Mouse (Mus musculus) right cerebral cortex, postnatal 10 days (tissue): ENCODE data around the gene Fam172a.

Experiments
- DNase-seq, 2 experiments: peaks; one replicate each; pipeline ENCODE4 v3.0.0; 2021; ENCODE audit warnings: low spot score in 2 of 2

The Fam172a gene

DNA sequence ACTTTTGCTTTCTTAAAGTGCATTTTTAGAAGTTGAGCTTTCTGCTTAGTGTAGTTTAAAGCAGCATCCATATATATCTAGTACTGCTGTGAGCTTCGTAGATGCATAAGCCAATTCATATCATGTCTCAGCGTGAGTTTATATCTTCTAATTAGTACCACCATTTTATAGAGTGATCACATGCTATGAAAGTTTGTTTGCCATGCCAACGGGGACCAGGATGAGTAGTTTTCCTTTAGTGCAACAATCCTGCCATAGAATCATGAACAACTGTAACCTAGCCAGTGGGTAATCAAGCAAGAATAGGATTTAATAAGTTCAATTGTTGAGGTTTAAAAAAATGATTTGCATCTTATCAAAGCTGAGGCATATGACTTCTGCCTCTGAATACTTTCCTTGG is 398.8 kb downstream of the Fam172a start:
- no peak for DNase-seq

DNA sequence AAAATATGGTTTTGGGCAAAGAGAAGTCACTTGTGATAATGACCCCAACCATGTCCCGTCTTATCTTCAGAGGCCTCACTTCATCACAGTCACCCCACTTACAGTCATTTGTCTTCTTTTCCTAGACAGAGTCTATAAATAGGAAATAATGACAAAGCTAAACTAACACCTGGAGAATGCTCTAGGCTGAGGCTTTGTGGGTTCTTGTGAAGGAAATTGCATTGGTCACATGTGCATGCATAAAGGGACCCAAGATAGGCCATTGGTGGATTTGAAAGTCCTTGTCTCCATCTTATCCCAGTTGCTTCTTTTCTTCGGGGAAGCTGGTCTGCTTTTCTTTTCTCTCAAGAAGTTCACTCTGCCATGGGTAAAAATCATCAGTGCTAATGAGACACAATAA is 400.5 kb downstream of the Fam172a start:
- no peak for DNase-seq

DNA sequence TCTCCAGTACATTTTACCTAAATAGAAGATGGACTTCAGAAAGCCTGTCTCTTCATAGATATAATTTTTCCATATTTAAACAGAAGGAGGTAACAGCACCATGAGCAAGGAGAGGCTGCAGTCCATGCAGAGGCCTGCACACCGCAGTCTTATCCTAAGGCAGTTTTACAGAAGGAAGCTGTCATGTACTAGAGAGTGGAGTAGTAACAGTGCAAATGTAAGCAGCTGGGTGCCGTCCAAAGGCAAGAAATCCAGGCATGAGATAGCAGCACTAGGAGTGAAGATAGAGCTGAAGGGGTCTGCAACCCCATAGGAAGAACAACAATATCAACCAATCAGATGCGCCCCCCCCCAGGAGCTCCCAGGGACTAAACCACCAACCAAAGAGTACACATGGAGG is 403.0 kb downstream of the Fam172a start:
- no peak for DNase-seq

DNA sequence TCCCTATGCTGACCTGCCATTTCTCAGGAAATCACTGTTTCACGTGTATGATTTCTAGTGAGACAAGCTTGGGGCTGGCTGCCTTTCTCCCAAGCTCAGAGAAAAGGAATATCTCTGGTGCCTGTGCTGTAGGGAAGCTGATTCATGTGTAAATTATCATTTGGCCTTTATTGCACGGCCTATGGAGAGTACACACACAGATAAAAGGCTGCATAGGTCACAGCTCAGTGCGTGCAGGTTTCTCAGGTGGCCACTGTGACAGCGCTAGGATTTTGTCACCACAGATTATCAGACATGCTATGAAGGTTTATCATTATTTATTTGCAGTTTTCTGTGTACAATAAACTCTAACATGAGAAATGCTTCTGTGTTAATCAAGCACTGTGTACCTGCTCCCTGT is 408.8 kb downstream of the Fam172a start:
- DNase-seq = no peak

DNA sequence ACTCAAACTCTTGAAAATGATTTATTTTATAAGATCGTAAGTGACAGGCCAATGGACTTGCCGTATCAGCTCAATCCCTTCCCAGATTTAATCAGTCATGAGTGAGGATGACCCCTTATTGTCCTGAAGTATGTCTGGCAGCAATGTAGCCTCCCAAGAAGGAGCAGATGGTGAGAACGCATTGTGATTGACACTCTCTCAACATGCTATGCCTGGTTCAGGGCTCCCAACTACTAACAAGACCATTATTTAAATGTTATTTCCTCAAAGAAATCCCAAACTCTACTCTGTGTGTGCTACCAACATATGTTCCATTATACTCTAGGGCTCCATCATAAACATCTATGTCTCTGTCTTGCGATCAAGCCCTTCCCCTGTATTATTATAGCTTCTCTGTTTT is 412.1 kb downstream of the Fam172a start:
- no peak for DNase-seq

DNA sequence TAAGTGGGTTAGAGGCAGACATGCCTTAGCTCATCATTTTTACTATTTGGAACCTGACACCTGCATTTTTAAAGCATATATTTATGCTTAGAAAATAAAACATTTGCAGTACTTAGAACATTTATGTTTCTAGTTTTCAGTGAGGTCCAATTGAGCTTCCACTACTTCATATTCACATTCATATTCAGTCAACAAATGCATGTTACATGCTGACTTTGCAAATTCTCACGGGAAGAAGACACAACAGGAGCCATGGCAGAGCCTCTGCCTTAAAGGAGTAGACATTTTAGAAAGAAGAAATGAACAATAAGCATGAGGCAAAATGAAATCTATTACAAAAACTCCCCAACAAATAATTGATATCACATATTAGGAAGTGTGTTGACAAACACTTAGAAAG is 416.9 kb downstream of the Fam172a start:
- no peak for DNase-seq

DNA sequence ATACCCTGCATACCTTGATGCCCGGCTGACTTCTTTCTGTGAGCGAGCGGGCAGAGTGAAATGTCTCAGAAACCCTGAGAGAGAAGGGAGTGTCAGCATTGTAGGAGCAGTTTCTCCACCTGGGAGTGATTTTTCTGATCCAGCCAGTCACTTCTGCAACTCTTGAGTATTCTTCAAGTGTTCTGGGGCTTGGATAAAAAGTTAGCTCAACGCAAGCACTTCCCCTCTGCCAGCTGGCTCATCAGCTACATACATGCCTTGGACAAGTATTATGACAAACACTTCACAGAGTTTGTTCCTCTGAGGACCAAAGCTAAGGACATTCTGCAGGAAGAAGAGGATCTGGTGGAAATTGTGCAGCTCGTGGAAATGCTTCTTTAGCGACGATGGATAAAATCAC is 420.2 kb downstream of the Fam172a start:
- DNase-seq = no peak

DNA sequence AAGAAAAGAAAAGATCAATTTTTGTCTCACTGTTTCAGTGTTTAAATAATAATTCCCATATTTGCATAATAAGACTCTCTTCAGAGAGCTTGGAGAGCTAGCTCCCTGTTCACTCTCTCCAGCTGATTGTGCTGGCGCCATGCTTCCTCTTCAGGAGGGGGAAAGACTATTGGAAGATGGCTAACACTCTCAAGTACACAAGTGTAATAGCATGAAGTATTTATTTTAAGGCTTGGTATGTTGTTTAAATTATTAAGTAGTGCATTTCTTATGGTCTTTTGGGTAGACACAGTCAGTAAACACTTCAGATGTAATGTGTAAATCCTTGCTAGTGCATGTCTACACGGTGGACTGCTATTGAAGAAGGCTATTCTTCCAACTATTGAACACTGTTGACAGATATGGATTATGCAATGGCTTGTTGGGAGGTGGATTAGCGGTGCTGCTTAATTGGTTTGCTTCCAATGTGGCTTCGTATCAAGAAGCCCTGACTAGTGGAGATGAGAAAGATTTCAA is 422.1 kb downstream of the Fam172a start:
- DNase-seq = no peak

DNA sequence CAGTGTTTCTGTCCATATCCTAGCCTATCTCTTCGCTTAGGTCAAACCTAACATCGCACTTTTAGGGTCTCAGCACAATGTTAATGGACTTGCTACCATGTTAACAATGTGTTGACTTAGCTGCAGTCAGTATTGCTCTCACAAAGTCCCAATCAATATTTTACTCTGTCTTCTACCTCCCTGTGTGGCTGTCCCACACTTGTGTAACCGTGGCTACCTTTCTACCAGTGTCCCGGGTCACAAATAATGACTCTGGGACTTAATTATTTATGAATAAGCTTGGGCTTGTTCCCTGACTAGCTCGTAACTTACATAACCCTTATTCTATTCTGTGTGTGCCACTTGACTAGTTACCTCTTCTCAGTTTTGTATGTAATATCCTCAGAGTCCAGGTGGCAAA is 455.6 kb downstream of the Fam172a start:
- DNase-seq = no peak

DNA sequence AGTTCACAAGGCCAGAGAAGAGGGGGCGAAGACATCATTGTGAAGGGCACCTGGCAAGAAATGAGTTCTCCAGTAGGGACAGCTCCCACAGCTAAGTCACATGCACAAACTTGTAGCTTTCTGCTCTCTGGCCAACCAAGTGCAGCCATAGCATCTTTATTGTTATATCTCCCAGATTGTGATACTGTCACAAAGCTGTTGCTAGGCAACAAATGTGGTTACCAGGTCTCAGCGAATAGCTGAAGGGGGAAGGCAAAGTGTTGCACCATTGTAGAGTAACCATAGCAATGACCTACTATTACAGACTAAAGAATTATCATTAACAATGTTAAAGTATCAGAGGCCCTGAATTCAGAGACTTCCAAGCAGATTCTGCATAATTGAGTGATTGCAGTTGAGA is 460.3 kb downstream of the Fam172a start:
- peak in 1 of 2 experiments; percentile 67 for DNase-seq

DNA sequence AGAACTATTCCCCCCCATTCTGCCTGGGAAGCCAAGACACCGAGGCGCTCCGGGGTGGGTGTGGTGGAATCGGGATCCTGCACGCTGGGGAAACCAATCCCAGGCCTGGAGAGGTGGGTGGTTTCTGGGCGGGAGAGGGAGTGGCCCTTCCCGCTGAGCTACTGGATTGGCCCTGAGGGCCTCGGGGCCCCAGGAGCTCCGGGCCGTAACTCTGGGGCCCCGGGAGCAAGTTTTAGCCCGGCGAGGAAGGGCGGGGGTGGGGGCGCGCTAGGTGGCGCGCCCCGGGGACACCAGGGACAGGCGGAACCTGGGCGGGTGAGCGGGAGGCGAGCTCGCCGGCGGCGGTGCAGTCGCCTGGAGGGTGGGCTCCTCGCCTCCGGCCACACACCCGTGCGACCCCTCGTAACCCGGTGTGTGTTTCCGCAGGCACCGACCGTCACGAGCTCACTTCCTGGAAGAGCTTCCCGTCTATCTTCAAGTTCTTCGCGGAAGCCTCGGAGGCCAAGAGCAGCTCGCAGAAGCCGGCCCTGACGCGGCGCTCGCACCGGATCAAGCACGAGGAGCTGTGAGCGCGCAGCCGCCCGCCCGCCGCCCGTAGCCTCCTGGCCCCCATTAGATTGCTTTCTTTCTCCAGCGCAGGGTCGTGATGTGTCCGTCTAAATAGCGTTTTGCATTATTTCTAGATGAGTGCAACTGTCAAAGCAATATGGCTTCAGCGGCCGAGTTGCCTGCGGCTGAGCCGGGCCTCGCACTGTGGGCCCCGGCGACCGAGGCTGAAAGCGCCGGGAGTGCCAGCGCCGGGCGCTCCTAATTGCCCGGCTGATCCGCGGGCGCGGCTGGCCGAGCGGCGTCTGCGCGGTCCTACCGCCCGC is 461.5 kb downstream of the Fam172a start:
- DNase-seq = peak; percentile 88 to 90

DNA sequence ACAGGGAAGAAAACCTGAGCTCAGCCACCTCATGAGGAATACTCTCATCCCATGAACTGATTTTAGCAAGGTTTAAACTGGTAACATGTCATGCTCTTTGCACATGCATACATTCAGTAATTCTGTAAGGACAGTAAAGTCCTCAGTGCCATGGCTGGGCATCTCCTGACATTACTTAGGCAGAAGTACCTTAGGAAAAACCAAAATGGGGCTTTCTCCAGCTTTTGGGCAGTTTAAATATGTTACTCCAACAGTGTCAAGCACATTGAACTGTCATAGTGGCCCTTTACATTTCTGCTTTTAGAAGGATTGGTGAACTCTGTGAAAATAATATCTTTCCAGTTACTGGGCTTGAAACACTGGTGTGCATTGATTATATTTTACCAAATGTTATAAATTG is 463.1 kb downstream of the Fam172a start:
- DNase-seq = no peak

DNA sequence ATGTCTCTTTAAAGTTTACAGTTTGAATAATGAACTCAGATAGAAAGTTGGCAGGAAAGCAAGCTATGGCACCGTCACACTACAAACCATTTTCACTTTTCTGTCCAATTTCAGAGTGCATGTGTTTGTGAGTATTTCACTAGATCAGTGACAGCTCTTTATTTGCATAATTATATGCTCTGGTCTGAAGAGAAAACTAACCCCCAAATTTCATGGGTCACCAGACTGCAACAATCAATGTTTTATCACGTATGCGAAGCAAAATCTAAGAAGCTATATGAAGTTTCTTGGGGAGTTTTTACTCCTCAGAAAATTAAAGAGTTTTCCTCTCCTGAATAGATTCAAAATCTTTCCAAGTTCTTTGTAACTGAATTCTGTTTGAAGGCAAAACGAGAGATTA is 466.3 kb downstream of the Fam172a start:
- no peak for DNase-seq

DNA sequence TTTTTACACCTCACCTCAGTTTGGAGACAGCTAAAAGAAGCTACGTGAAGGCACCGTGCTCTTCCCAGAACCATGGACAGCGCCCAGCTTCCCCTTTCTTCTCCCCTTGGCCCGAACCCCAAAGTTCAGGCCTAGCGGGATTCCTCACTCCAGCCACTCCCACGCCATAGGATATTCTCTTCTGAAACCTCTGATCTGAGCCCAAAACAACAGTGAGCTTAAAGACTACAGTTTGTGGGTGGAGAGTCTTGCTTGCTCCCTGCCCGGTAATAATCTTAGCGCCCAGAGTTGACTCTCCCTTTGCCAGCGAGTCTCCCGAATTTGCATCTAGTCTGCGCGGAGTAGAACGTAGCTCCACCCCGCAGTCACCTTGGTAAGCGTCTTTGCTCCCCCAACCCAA is 469.5 kb downstream of the Fam172a start:
- no peak for DNase-seq

DNA sequence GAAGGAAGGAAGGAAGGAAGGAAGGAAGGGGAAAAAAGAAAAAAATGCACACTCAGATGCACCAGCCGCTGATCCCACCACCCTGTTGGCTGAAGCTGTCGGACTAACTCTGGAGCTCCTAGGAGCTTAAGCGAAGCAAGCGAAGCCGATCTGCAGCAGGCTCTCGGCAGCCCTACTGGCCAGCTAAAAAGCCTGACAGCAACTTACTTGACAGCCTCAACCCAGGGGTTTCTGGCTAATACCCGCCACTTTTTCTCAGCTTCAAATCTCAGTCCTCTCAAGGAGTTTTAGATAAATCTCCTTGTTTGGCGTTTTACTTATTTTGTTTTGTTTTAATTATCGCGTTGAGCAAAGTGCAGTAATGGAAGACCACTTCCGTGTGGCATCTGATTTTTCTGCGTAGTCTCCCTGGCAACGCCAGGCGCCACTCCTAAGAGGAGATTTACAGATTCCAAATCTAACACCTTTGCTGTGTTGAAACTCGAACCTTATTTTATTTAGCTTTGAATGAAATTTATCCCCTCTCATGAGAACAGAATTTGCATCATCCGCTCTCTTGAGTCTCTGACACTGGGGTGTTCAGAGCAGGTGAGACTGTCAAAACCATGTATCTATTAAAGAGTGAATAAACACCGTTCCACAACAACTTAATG is 470.3 kb downstream of the Fam172a start:
- DNase-seq = no peak

DNA sequence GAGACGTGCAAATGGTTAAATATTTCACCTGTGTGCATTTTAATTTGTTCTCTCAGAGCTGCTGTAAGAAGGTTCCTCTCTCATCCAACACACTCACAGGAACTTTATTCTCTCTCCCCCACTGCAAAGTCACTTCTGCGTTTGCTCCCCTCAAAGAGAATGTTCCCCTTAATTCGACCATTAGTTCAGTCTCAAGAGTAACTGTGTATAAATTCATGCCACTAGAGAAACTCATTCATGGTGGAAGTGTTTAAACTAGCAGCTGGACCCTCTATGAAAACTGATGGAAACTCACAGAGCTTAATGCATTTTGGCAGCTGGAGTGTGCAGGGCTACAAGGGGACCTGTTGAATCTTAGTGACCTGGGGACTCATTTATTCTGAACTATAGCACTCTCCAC is 471.0 kb downstream of the Fam172a start:
- no peak for DNase-seq

DNA sequence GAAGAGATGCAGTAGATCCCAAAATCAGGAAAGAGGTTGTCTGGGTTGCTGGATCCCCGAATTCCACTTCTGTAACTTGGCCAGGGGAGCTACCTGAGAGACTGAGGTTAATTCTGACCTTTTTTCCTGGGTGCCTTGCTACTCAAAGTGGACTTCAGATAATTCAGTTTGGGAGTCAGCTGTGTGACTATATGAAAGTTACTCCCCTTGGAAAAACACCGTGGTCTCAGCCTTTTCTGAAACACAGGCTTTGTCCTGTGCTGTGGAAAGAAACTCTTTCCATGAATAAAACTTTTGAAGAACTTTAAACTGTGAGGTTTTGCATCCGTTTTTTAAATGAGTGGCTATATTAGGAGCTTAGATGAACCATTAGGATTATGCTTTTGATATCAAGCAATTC is 472.4 kb downstream of the Fam172a start:
- no peak for DNase-seq

DNA sequence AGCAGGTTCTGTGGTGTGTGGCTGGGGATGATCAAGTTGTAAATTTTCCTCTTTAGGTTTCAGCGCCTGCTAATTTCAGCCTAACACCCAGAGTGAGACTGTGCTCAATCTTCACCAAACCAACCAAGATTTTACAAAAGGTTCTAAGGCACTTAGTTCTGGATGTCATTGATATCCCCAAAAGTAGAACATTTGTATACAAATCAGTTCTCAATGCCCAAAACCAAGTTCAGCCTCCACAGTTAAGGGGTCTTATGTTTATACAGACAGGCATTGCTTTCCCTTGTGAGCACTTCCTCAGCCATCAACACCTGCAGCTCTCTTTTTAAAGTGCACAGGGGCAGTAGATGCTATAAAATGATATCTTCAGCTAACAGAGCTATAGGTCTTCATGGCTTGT is 473.1 kb downstream of the Fam172a start:
- DNase-seq = no peak

DNA sequence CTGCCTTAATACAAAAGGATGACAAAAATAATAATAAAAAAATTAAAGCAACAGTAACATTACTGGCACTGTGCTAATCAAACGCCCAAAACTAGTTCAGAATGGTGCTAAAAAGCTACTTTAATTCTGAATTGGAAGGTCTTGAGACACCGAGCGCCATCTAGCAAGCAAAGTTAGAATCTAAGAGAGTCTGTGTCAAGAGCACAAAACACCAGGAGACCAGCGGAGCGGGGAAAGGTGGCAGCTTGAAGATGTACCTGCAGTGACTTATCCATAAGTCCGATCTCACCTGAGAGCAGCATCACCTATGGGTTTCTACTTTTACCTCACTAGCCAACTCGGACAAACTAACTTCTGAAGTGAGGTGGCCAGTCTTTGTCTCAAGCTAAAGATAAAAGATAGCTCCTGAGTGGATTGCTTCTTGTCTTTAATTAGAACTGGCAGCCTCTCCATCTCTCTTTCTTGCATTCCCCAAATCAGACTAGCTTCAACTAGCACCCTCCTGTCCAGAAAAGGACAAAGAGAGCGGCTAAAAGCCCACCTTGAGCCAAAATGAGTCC is 474.1 kb downstream of the Fam172a start:
- DNase-seq = peak; percentile 71 to 76

DNA sequence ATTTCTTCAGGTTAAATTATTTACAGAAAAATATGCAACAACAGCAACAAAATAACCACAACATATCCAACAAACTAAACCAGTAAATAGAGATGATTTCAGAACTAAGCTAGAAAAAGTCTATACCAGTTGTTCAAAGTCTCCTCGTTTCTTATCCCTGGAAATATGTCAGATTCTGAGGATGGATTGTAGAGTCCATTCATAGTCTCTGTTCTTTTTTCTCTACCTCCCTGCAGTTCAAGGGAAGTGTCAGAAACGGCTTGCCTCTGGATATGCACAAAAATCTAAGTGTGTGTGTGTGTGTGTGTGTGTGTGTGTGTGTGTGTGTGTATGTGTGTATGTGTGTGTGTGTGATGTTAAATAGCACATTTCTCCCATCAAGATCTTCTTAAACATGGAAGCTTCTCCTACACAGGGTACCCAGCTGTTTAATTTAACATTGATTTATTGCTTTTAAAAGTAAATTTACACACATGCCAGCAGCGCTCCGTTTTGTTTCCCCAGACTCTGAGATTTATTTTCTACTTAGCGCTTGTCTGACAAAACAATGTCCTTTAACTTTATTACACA is 475.6 kb downstream of the Fam172a start:
- no peak for DNase-seq

DNA sequence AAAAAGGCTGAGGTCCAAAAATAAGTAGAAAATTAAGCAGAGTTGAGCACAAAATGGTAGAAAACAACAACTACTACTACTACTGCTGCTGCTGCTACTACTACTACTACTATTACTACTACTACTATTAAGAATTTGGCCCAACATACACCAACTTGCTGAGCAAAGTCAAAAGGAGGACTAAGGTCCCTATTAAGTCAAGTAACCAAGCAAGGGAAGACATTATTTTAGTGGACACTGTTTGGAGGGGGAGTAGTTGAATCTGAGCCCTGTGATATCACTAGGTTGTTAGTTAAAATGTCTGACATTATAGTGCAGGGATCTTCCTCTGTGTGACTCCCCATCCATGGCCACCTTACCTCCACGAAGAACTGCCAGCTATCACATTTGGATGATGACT is 476.2 kb downstream of the Fam172a start:
- no peak for DNase-seq

DNA sequence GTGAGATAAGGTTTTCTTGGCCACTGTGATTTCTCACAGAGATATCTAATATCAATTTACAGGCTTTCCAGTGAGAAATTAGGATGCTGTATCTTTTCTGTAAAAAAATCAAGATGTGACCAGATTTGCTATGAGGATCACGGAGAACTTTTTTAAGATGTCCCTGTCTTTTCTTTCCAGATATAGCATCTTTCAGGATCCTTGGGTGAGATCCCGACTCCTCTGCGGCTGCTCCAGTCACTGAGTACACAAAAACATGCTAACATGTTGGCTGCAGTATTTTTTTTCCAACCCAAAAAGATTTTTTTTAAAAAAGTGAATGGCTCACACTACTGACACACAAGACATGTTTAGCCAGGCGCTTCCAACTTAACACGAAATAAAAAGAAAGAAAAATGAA is 476.9 kb downstream of the Fam172a start:
- no peak for DNase-seq
